Mouse (Mus musculus) neutrophil, adult 5-6 weeks (primary cell): ENCODE measurements around the gene Erg. TPM values are rescaled to one million over a fixed set of nuclear protein-coding genes. Genes with fewer than 3 reads are reported as not detected.

Source experiments
- ATAC-seq: fragments of 151-379, 151-347 bp; 2 replicates; pipeline ENCODE4 v1.8.0; 2017; ENCODE audit warnings: mild to moderate bottlenecking, moderate TSS enrichment; ENCODE audit not compliant: insufficient number of reproducible peaks, poor library complexity, low FRiP score, severe bottlenecking; ENCODE audit errors: extremely low read depth
- total RNA-seq: library from RNA; stranded (forward); fragments of 200-1000 nt; gene quantifications from 2 replicates; pipeline ENCODE4 v1.2.3, GENCODE M21; 2017

Erg gene
- total RNA-seq, 1 experiment from 2014 or later: 0.23 TPM

DNA sequence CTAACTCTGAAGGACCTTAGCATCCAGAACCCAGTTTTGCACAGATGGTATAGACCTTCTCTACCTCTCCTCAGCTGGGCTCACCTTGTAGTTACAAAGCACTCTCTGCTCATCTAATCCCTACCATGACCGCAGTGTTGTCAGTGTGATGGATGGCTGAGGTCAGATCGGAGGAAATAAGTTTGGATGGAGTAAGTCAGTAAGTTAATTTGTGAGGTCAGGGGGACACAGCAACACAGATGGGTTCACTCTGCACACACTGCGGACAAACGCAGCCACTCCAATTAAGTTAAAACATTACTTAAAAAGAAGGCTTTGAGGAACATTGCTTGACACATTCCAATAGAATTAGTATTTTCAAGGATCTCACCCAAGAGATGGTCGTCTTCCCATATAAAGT is 2.5 kb upstream of the Erg start:
- ATAC-seq: no peak

DNA sequence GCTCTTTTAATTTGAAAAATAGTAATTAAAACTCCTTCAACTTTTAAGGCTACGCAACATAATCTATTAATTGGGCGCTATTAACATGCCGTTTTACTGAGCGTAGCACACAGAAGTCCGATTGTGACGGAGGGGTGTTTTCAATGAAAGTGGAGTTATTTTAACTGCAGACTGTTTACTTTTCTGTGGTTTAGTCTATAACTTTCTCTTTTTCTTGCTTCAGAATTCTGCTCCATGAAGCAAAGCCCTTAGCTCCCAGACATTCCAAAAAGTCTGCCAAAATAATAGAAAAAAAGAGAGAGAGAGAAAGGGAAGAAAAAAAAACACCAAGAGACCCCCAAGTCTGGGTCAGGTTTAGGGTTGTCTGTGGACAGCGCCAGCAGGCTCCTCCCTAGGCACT is 333 bp upstream of the Erg start:
- no peak for ATAC-seq

- 0 out of 2 replicates have a peak, but pooled peaks have one; percentile 15 for ATAC-seq
Measured at GRCm38 (mm10) chr16:95585541-95586310, 667 bp downstream of the Erg start.

DNA sequence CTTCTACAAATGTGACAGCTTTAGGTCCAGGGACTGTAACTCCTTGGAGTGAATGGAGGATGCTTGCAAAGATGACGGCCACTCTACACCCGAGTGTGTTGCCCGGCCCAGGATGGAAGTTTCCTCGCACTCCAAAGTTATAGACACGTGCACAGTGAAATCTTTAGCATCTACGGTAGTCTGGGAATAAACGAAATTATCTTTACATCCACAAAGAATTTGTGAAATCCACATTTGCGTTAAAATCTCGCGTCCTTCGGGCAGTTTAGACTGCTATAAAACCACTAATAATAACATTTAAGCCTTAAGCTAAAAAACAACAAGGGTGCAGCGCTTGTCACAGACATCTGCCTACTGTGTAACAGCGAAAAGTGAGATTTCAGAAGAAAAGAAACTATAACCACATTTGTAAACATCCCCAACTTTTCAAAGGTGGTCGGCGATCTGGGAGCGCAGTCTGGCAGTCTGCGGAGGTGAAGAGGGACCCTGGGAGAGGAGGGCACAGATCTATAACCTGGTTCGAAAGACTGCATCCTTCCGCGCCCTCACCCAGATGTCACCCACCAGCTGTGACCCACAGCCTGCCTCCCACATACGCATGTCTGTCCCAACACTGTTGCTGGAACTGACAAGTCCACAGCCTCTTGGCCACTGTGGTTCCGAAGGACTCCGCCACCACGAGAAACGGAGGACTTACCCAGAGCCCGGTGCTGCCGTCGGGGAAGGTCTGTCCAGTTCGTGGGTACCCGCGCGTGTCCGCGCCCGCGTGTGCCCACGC is 1.5 kb downstream of the Erg start:
- ATAC-seq: no peak

- no peak for ATAC-seq
Measured at GRCm38 (mm10) chr16:95579289-95579688, 7.1 kb downstream of the Erg start.

GRCm38 (mm10) chr16:95573163-95573562 is 13.2 kb downstream of the Erg start:
- ATAC-seq: no peak

DNA sequence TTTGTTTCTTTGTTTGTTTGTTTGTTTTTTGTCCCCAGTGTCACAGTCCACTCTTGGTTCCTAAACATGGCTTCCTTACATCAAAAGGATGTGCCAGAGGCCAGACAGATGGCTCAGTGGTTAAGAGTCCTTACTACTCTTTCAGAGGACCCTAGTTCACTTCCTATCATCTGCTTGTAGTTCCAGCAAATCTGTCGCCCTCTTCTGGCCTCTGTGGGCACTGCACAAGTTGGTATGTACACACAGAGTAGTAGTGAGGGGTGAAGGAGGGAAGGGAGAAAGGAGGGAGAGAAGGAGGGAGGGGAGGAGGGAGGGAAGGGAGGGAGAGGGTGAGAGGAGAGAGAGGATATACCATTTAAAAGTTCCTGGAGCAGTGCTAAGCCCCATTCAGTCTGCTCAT is 15.8 kb downstream of the Erg start:
- ATAC-seq: 0 out of 2 replicates have a peak, but pooled peaks have one; percentile 26

DNA sequence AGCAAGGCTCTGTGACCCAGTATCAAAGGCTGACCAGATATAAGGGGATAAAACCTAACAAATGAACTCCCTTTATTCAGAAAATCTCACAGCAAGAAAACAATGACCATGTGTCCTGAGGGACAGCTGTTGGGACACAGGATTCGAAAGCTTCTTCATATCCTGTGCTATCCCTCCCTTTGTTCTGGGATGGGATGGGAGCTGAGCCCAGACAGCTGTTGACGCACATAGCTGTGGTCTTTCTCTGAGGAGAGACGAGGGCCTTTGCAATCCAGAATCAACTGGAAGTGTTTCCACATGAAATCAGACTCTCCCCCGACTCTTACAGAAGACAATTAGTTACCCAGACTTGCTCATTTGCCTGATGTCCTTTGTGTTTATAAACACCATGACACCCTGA is 29.6 kb downstream of the Erg start:
- no peak for ATAC-seq

DNA sequence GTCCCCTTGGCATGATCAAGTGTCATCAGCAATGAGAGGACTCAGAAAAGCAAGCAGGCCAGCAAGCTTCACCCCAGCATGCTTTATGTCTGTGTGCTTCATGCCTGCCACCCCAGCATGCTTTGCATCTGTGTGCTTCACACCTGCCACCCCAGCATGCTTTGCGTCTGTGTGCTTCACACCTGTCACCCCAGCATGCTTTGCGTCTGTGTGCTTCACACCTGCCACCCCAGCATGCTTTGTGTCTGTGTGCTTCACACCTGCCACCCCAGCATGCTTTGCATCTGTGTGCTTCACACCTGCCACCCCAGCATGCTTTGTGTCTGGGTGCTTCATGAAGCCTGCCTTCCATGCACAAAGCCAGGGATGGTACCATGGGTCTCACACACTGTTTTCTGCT is 33.3 kb downstream of the Erg start:
- ATAC-seq: no peak

- no peak for ATAC-seq
Measured at GRCm38 (mm10) chr16:95552495-95552894, 33.9 kb downstream of the Erg start.

DNA sequence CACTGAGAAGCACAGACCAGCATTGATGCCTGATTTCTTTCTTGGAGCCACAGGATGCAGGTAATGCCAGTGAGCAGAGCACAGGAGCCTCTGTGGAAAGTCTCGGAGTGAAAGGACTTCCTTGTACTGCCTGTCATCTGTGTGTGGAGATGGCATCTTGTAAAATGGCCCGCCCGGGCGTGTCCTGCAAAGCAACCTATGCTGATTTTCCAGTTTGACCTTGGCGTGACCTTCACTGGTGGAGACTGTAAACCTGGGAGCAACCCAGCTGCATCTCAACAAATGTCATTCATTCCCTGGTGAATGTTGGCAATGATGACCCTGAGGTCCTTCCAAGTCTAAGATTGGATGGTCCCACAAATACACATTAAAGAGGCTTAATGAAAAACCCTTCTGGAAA is 35.9 kb downstream of the Erg start:
- no peak for ATAC-seq

DNA sequence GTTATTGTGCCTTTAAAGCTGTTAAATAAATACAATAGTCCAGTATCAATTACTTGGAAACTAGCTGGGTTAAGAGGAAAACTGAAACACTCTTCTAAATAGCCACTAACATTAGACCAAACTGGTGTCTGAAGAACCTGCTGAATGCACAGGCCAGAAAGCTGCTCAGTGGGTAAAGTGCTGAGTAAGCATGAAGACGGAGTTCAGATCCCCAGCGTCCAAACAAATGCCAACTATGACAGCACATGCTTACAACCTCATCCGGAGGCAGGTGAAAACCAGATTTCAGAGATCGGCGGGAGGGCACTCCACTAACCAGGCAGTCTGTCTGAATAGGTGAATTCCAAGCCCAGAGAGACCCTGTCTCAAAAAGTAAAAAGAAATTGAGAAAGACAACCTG is 41.6 kb downstream of the Erg start:
- no peak for ATAC-seq

DNA sequence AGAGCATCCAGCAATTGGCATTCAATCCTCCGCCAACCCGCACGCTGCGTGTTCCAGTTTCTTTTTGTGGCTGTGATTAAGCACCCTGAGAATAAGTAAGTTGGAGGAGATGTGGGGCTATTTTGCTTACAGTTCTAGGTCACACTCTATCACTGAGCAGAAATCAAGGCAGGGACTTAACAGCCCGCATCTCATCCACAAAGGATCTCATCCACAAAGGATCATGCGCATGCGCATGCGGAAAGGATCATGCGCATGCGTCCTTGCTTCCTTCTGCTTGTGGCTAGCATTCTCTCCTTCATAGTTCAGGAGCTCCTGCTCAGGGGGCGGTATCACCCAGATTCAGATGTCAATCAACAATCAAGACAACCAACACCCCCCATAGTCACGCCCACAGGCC is 42.9 kb downstream of the Erg start:
- ATAC-seq: no peak

DNA sequence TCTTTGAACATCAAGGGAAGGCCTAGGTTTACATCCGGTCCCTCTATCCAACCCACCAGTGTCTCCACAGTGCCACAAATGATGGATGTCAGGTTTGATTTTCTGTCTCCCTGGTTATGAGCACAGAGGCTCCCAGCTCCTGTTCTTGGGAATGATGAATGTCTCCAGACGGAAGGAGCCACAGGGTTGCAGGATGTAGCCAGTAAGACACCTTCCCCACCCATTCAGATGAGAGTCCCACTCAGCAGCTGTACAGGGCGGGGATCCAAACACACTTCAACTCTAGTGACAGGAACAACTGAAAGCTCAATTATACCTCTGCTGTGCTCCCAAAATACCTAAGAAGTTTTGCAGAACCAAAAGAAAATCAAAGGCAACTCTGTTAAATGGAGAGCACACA is 51.2 kb downstream of the Erg start:
- no peak for ATAC-seq

GRCm38 (mm10) chr16:95532387-95533077 is 53.9 kb downstream of the Erg start:
- ATAC-seq: no peak

- no peak for ATAC-seq
Measured at GRCm38 (mm10) chr16:95527561-95527960, 58.8 kb downstream of the Erg start.

DNA sequence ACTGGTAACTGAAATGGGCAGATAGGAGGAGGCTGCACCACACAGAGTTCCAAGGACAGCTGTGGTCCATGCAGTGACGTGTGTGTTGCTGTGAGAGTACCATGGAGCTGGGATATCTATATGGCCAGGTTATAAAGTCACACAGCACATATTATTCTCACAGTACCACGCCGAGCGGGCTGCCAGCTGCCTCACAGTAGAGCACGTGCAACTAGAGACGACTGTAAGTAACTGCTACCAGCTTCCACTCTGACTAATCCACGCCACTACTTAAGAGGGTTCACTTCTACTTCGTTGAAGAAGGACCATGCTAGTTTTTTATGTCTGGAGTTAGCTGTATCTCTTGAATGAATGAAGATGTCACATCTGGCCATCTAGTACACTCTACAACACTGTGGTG is 66.9 kb downstream of the Erg start:
- ATAC-seq: no peak

DNA sequence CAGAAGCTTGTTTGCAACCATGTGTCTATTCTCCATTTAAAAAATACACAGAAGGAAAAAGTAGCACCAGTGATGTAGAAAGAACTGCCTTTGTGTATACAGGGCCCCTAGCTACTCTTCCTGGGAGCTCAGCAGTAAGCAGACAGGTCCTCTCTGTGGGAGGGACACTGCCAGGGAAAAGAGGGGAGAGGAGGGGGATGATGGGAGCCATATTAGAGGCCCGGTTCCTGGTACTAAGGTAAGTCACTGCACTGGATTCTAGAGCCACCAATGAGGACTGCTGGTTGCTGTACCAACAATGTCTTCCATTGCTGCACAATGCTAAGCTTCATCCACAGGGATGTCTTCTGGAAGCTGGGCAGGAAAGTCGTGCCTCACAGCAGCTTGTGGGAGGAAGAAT is 80.3 kb downstream of the Erg start:
- no peak for ATAC-seq

DNA sequence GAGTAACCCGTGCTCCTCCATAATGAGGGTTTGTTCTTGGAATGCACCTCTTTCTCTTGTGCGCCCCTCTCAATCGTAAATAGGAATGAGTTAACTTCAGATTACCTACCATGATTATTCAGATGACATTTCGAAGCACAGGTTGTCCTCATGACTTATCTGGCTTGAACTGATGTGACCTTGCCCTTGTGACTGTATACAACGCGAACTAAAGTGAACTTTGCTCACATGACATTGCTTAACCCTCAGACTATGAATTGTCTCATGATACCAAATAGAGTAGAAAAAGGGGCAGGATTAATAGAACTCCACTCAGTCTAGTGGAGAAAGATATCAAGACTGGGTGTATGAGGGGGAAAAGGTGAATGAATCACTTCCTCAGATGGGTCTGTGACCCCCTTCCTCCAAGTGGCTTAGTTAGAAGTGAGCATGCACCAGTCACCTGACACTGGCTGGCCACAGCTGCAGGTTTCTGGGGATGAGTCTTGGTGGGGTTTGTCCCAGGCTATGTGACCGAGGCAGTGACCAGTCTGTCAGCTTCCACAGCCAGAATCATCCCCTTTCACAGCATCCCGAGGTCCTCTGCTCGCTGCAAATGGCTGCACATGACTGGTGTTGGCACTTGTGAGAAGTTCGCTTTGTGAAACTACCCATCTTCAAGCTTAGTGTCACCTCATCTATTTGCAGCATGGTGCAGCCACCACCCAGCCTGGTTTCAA is 89.7 kb downstream of the Erg start:
- no peak for ATAC-seq
